Mouse (Mus musculus) WW6 (cell line): Measurements from ENCODE around the gene Plekho2.

Experiments used
- DNase-seq: peaks from one replicate; pipeline ENCODE4 v3.0.0-alpha.2; 2013; ENCODE audit warnings: low read depth, low spot score

Plekho2 gene

GRCm38 (mm10) chr9:65579781-65580371, at the start of gene Plekho2:
TSS of gene Plekho2 (minus strand) at chr9:65580040.
- DNase-seq, result peak; percentile 87

GRCm38 (mm10) chr9:65629025-65629766, 49.4 kb upstream of the Plekho2 start, which contains the start of gene Rbpms2:
TSS of gene Rbpms2 (plus strand) at chr9:65629648.
- DNase-seq, result no peak

GRCm38 (mm10) chr9:65624266-65624665, 44.4 kb upstream of the Plekho2 start:
- DNase-seq, result no peak

GRCm38 (mm10) chr9:65622826-65623225, 43.0 kb upstream of the Plekho2 start:
- no peak for DNase-seq

- no peak for DNase-seq
Observed at GRCm38 (mm10) chr9:65621666-65622065, 41.8 kb upstream of the Plekho2 start.

- no peak for DNase-seq
Observed at GRCm38 (mm10) chr9:65621196-65621595, 41.4 kb upstream of the Plekho2 start.

GRCm38 (mm10) chr9:65619311-65619710, 39.5 kb upstream of the Plekho2 start:
- DNase-seq, result no peak

GRCm38 (mm10) chr9:65613098-65613497, 33.3 kb upstream of the Plekho2 start:
- no peak for DNase-seq

GRCm38 (mm10) chr9:65611969-65612486, 32.2 kb upstream of the Plekho2 start:
- no peak for DNase-seq

GRCm38 (mm10) chr9:65607120-65607519, 27.3 kb upstream of the Plekho2 start:
- DNase-seq, result no peak

GRCm38 (mm10) chr9:65606321-65607109, 26.7 kb upstream of the Plekho2 start:
- no peak for DNase-seq

- DNase-seq, result peak; percentile 92
Observed at GRCm38 (mm10) chr9:65605471-65606136, 25.8 kb upstream of the Plekho2 start.

GRCm38 (mm10) chr9:65603401-65604102, 23.7 kb upstream of the Plekho2 start:
- no peak for DNase-seq

GRCm38 (mm10) chr9:65600951-65601350, 21.1 kb upstream of the Plekho2 start:
- DNase-seq, result no peak

GRCm38 (mm10) chr9:65598765-65599249, 19.0 kb upstream of the Plekho2 start:
- DNase-seq, result no peak

- no peak for DNase-seq
Observed at GRCm38 (mm10) chr9:65593596-65593995, 13.8 kb upstream of the Plekho2 start.

- no peak for DNase-seq
Observed at GRCm38 (mm10) chr9:65592721-65593120, 12.9 kb upstream of the Plekho2 start.

GRCm38 (mm10) chr9:65589091-65589490, 9.3 kb upstream of the Plekho2 start:
- DNase-seq, result no peak

- no peak for DNase-seq
Observed at GRCm38 (mm10) chr9:65587573-65588358, 7.9 kb upstream of the Plekho2 start.

GRCm38 (mm10) chr9:65587270-65587572, 7.4 kb upstream of the Plekho2 start:
- no peak for DNase-seq
